Mouse (Mus musculus) embryonic fibroblast, embryonic 13.5 days (primary cell): ENCODE measurements around the gene Chd9. TPM values are rescaled to one million over a fixed set of nuclear protein-coding genes. Genes with fewer than 3 reads are reported as not detected.

Experiments
- H3K27ac ChIP-seq: 2 replicates; pipeline ENCODE4 v1.5.1; 2012; ENCODE audit warnings: low read length, control low read depth, inconsistent platforms; ENCODE audit not compliant: insufficient read depth
- H3K4me1 ChIP-seq: 2 replicates; pipeline ENCODE4 v1.6.1; 2011; ENCODE audit warnings: low read length; ENCODE audit not compliant: control insufficient read depth, insufficient read depth
- H3K4me3 ChIP-seq: 2 replicates; pipeline ENCODE4 v1.5.1; 2011; ENCODE audit warnings: mild to moderate bottlenecking, control low read depth, low read length; ENCODE audit not compliant: insufficient read depth
- CTCF ChIP-seq: IDR thresholded peaks from 2 replicates; pipeline ENCODE4 v1.5.1; 2011; ENCODE audit warnings: mild to moderate bottlenecking, control low read depth, low read length, moderate library complexity, borderline replicate concordance; ENCODE audit not compliant: insufficient read depth
- POLR2A ChIP-seq: IDR thresholded peaks from 2 replicates; pipeline ENCODE4 v1.6.1; 2011; ENCODE audit warnings: low read depth, mild to moderate bottlenecking, control low read depth, low read length, moderate library complexity
- polyA plus RNA-seq: library from polyadenylated mRNA; stranded (reverse); fragments of >200 nt; gene quantifications from 2 replicates; pipeline ENCODE4 v1.2.4, GENCODE M21; 2011; ENCODE audit warnings: low read depth; ENCODE audit not compliant: missing spikeins, insufficient read length

Gene Chd9
- polyA plus RNA-seq, 1 experiment = 83.6 TPM

DNA sequence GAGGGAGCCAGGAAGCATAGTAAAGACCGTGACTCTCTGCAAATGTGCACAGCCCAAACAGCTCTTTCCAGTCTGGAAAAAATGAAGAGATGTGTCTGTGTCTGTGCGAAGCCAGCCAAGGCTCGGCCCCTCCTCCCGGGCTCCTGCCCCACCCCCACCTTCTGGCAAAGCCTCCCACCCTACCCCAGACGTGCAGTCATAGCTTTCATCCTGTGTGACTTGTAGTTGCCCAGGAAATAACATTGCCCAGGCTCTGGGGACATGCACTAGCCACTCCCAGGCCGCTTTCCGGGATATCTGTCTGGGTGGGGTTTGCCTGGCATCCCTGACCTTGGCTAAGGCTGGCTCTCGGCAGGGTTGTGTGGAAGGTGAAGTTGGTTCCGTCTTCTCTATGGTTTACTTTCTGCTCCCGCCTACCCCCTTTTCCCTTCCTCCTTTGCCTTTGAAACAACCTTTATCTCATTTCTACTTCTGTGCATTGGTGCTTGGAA lies 26.6 kb downstream of the Chd9 start:
- Histone ChIP-seq H3K27ac (no peak overlapping the region), H3K4me1 (peaks cover 2% of the 10 kb centered on the region; the same call in 1 of the 2 replicates), H3K4me3 (no peak overlapping the region)
- TF ChIP-seq POLR2A (no peak), CTCF (no peak)

DNA sequence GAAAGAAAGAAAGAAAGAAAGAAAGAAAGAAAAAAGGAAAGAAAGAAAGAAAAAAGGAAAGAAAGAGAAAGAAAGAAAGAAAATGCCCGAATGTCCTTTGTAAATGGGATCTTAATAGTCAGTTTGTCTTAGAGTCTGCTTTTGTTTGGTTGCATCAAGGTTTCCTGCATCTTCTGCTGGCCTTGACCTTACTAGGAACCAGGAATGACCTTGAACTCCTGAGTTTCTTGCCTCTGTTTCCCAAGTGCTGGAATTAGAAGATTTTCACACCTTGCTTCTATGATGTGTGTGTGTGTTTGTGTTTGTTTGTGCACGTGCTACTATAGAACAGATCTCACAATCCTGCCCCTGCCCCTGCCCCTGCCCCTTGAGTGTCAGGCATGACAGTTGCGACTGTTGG lies 28.0 kb downstream of the Chd9 start:
- H3K27ac ChIP-seq = no peak overlapping the region
- no peak overlapping the region for H3K4me3 ChIP-seq
- H3K4me1 ChIP-seq = peaks cover 3% of the 10 kb centered on the region
- TF ChIP-seq POLR2A (no peak), CTCF (no peak)

- TF ChIP-seq CTCF (no peak), POLR2A (no peak)
- no peak overlapping the region for H3K27ac ChIP-seq
- no peak overlapping the region for H3K4me3 ChIP-seq
- H3K4me1 ChIP-seq = peaks cover 6% of the 10 kb centered on the region
These were observed 28.8 kb downstream of the Chd9 start for GRCm38 (mm10) chr8:90856952-90857351.

DNA sequence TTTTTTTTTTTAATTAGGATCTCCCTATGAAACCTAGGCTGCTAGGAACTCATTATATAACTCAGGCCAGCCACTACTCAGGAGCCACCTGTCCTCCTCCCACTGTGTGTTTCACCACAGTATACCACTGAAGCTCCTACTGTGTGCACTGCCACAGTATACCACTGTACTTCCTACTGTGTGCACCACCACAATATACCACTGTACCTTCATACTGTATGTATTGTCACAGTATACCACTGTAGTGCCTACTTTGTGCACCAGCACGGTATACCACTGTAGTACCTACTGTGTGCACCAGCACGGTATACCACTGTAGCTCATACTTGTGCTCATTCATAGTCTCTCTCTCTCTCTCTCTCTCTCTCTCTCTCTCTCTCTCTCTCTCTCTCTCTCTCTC lies 29.9 kb downstream of the Chd9 start:
- TF ChIP-seq POLR2A (no peak), CTCF (no peak)
- H3K27ac ChIP-seq = no peak overlapping the region
- peaks cover 6% of the 10 kb centered on the region for H3K4me1 ChIP-seq
- H3K4me3 ChIP-seq = no peak overlapping the region

DNA sequence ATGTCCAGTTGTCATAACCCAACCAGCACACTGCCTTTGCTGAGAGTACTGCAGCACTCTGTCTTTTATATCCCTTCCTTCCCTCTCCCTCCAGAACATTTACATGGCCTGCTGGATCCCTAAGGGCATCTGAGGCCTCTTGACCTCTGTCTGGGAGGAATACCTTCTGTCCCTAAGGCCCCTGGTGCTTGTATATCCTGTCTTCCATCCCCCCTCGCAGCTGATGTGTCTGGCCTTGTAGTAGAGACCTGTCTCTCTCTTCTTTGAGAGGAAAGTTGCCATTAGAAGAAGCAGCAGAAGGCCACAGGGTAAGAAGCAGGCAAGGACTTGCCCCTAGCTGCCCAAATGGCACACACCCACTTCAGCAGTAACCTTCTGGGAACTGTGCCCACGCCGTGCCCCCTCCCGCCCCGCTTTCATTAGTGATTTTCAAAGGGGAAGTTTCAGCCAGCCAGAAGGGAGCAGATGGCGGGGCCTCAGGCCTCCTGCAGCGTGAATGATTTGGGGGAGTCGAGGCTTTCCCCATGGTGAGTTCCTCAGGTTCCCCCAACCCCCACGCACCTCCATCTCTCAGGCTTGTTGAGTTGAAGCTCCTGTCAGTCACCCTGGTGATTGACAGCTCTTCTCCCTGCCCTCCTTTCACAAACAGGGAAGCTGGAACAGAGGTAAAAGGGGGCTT lies 33.3 kb downstream of the Chd9 start:
- Histone ChIP-seq H3K4me1 (peaks cover 4% of the 10 kb centered on the region; the same call in 1 of the 2 replicates), H3K27ac (peak overlapping the region; percentile 79), H3K4me3 (no peak overlapping the region)
- TF ChIP-seq POLR2A = no peak
- TF ChIP-seq CTCF = no peak

- Histone ChIP-seq H3K4me1 (peaks cover 4% of the 10 kb centered on the region; the same call in 1 of the 2 replicates), H3K4me3 (no peak overlapping the region), H3K27ac (peak overlapping the region; percentile 79)
- TF ChIP-seq POLR2A = no peak
- no peak for TF ChIP-seq CTCF
These were observed 33.9 kb downstream of the Chd9 start for GRCm38 (mm10) chr8:90862038-90862437.

- TF ChIP-seq POLR2A (no peak), CTCF (no peak)
- Histone ChIP-seq H3K4me3 (no peak overlapping the region), H3K27ac (no peak overlapping the region), H3K4me1 (peaks cover 8% of the 10 kb centered on the region)
These were observed 38.9 kb downstream of the Chd9 start for GRCm38 (mm10) chr8:90867061-90867460.

DNA sequence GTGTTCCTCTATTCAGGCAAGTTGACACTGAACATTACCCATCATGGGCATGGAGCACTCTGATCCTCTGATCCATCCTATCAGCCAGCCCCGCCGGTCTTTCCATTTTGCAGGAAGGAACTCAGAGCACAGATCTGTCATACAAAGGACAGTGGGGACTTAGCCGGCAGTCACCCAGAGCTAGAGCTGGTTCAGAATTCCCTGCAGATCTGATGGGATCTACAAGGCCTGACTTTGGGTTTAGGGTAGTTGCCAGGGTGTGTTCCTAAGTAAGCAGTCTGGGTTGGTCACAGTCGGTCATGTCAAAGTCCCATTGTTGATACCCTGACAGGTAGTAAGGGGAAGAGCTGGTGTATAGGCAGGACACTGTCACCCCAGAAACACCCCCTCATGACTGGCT lies 39.8 kb downstream of the Chd9 start:
- TF ChIP-seq POLR2A (no peak), CTCF (no peak)
- Histone ChIP-seq H3K4me1 (peaks cover 8% of the 10 kb centered on the region), H3K4me3 (no peak overlapping the region), H3K27ac (peak overlapping the region; percentile 91; the same call in 1 of the 2 replicates)

DNA sequence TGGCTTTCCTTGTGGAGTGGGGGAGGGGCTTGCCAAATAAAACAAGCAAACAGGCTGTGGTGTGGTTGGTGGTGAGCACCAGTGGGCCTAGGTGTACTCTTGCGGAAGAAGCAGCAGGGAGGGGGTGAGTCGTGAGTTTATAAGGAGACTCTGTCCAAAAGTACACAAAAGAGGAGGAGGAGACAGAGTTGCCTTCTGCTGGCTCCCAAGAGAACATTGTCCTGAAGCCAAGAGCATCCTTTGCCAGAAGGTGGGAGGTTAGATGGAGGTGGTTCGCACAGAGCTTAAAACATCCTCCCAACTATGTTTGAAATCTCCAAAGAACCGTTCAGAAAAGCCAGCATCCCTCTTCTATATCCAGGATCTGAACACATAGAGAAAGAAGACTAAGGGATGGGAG lies 40.2 kb downstream of the Chd9 start:
- TF ChIP-seq POLR2A (no peak), CTCF (no peak)
- Histone ChIP-seq H3K4me1 (peaks cover 8% of the 10 kb centered on the region), H3K4me3 (no peak overlapping the region), H3K27ac (peak overlapping the region; percentile 91)

DNA sequence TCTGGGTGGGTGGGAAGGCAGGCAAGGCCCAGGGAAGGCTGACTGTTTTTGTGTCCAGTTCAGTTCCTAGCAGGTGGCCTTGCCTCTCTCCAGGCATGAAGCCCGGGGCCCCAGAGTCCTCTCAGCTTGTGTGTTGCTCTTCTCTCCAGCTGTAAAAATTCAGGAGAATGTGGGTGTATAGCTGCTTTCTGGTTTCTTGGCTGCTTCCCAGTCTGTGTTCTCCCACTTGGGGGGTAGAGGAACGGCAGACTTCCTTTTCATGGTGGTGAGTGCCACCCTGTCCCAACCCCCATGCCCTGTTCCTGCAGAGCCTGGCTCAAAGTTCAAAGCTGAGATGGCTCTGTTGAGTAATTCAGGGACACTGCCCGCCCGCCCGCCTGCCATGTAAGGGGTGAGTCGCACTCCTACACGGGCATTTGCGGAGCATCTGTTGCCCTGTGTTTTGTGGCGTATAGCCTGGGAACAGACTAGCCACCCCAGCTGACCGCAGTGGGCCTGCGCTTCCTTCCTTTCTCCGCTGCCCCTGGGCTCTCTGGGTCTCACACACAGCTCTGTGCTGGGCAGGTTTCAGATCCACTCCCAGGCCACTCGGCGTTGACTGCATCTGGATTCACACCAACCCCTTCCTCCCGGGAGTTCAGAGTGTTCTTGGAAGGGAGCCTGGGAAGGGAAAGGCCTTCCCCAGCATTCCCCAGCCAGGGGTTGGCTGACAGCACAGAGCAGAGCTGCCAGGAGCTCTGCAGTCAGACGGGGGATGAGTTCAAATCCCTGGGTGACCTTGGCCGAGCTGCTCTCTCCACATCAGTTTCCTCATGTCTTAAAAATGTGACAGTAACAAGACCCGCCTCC lies 41.1 kb downstream of the Chd9 start:
- peak; percentile 16; the same call in 1 of the 2 replicates for TF ChIP-seq POLR2A
- TF ChIP-seq CTCF = no peak
- Histone ChIP-seq H3K27ac (peak overlapping the region; percentile 91), H3K4me3 (no peak overlapping the region), H3K4me1 (peaks cover 8% of the 10 kb centered on the region)
